Mouse (Mus musculus): ENCODE results near the gene Dap3.

DNA sequence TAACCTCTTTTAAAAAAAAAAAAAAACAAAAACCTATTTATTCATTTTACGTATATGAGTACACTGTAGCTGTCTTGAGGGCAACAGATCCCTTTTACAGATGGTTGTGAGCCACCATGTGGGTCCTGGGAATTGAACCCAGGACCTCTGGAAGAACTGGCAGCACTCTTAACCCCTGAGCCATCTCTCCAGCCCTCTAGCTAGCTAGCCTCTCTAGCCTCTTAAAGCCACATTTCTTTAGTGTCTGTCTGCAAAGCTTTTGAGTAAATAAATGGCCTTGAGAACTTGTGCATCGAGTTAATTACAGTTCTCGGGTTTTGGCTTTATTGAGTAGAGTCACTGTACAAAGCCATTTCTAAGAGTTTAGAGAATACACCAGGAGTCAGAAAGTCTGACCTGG, 46.2 kb downstream of the Dap3 start:
- TF ChIP-seq CTCF (IDR thresholded peaks at IDR 0.05; ENCODE audit: extremely low read depth, insufficient read depth, low read length) = no peak
- no peak for TF ChIP-seq POLR2A (IDR thresholded peaks at IDR 0.05; ENCODE audit: extremely low read depth, insufficient read depth, low read length)

All from cortical plate, adult 2 months (tissue).